Mouse (Mus musculus): ENCODE results near the gene Teddm2.

- TF ChIP-seq POLR2AphosphoS5 (IDR thresholded peaks at IDR 0.05; ENCODE audit: insufficient replicate concordance, low read depth, low read length) (no peak), CTCF (IDR thresholded peaks at IDR 0.05; ENCODE audit: low read depth, low read length) (no peak), GATA1 (IDR thresholded peaks at IDR 0.05; ENCODE audit: borderline replicate concordance, low read length) (no peak), TAL1 (conservative IDR thresholded peaks at IDR 0.05; ENCODE audit: low read depth, low read length) (no peak)
Observed at GRCm38 (mm10) chr1:153940986-153941385, 41.0 kb upstream of the Teddm2 start.

Data from G1E (cell line).